Mouse (Mus musculus) liver, postnatal 0 days (tissue): ENCODE measurements at regions not wholly inside any gene's neighbourhood (a gene's known extent, or its start where the extent isn't known, plus 50 kb on each side); places are given as distances from the start of the nearest gene placed in this dataset.

Source experiments
- CTCF ChIP-seq: sonication (generic); IDR thresholded peaks from 2 replicates; pipeline ENCODE4 v1.5.1; 2016; ENCODE audit warnings: antibody characterized with exemption, low read depth
- EP300 ChIP-seq: IDR thresholded peaks from 2 replicates; pipeline ENCODE4 v1.6.1; 2016; ENCODE audit warnings: antibody characterized with exemption, low read depth, mild to moderate bottlenecking

DNA sequence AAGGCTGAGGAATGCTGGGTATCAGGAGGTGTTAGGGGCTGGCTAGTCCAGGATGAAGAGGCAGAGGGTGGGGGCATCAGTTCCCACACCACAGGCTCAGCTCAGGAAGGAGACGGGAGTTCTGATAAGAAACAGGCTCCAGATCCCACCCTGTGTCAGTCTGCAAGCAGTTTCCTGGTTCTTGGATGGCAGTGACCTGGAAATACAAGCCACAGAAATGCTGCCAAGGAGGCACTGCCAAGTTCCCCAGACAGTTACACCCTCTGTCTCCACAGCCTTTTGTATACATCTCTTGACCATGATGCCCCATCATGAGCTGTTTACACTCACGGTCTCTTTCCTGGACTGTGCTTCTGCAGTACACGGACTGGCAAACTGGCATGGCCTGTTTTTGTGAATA, 220.1 kb downstream of the Opa1 start:
- TF ChIP-seq CTCF (no peak), EP300 (no peak)
